Mouse (Mus musculus): ENCODE measurements around the gene Dnm3.

Dnm3 gene

DNA sequence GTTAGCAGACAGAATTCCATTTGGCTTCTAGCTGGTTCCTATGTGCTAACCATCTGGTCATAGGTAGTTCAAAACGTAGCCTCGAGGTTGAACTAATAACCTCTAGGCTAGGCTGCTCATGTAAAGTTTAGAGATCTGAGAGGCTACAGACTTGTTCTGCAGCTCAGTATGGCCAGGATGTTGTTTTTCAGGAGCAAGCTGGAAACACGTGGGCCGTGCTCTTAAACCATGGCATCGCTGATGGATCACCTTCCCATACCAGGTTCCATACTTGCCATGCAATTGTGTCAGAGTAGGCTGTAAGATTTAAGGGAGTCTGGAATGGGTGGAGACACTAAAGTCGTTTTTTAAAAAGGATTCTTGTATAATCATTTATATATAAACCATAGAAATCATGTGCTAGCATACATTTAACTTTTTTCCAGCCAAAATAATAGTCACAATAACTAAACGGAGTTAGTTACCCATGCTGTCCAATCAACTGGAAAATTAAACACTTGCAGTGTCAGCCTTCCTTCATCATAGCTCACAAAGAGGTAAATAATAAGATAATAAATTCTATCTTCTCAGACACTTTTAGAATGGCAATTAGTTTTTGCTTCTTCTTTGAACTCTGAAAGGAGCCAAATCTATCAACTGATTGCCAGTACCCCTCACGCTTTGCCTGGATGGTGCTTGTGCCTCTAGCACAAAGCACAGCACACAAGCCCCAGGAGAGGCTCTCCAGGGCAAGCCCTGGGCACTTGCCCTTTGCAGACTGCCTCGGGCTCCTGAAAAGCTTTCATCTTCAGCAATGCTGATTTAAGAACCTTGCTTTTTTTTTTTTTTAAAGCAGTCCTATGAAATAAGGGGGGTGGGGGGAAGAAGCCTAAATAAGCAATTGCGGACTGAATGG, 486.9 kb downstream of the Dnm3 start:
- 79% methylated on average over 10 of the region's 10 CpGs for WGBS

DNA sequence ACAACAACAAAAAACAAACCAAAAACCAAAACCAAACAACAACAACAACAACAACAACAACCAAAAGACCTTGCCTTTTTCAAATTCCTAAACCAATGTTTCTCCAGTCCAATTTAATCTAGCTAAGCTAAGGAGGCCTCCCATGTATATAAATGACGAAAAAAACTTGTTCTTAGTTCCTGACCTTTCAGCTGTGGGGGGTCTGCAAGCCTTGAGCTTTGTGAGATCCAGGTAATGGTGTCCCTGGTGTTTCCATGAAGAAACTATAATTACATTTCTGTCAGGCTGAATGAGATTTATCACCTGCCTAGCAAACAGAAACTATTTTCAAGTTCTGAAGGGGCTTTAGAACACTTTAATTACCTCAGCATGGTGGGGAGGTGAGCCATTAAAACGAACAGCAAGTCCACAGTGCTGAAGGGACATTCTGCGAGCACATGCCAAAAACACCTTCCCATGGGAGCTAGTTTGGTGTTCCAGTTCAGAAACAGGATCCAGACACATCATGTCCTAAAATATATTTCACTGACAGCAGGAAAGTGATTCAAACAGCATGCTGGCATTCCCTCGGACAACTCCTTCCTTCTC, 493.8 kb downstream of the Dnm3 start:
- WGBS, result 57% methylated on average over 4 of the region's 4 CpGs

DNA sequence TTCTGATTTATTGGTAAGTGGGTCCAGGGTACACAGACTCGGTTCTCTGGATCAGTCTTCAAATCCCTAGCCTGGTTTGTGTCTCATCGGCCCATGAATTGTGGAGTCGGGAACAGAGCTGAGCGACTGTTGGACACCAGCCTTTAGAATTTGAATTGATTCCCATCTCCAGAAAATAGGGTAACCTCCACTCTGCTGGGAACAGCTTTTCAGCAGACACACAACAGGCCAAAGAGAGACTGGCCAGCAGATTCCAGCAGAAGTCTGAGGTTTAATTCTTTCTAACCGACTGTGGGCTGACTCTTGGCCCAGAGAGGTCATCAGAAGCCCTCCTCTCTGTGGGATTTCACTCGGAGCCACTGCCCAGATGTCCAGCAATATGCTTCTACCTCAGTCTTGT, 494.4 kb downstream of the Dnm3 start:
- WGBS, result 76% methylated on average over 6 of the region's 6 CpGs

DNA sequence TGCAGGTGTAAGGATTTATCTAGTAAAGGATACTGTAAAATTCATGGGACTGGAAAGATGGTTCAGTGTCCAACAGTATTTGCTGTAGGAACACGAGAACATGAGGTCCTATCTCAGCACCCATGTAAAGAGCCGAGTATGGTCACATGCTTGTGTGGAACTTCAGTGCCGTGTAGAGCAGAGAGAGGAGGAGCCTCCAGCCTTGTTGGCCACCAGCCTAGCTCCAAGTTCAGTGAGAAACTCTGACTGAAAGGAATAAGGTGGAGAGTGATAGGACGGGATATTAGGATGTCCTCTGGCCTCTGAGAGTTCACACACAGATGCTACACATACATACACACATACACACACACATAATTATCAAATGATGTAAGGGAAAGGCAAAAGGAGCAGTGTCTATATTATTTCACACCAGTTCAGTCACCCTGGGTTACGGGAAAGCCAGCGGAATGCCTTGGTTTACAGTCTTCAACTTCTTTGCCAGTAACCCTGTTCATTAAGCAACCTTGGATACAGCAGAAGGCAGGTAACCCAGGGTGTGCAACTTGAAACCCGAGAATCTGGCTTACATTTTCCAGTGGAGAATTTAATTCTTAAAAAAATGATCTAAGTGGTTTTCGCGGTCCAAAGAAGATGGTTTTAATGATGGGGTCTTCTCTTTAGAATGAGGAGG, 497.1 kb downstream of the Dnm3 start:
- 83% methylated on average over 9 of the region's 9 CpGs for WGBS

DNA sequence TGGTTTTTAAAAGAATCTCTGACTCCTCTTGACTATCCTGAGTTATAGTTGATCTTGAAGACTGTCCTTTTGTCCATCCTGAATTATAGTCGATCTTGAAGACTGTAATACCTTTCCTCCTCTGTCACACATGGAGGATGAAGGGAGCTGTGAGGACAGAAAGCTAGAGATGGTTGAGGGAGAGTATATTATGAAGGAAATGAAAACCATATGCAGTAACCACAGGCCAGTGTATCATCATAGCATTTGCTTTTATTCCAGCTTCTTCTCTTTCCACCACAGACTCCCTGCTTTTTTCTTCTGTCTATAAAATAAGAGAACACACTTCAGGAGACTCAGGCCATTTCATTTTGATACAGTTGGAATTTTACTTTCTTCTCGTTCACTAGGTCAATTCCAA, 497.8 kb downstream of the Dnm3 start:
- WGBS, result 94% methylated on average over 2 of the region's 2 CpGs

DNA sequence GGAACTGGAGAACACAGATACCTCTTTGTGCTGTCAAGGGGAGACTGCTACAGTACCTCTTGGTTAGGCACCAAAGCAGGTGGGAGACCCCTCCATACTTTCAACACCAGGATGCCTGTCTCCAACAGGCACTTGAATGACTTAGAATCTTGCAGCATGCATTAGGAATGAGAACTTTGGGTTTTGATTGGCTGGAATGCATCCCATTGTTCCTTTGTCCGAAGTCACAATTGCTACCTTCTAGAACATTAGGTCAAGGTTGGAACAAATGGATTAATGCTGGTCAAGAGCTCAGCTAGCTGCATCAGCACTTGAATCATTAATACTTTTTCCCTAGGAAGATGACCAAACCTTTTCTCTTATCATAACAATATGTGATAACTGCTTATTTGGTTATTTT, 498.3 kb downstream of the Dnm3 start, which contains the start of gene 4930558K02Rik:
Gene 4930558K02Rik, minus strand, starts transcription at position 101 of the 400 bp plus-strand sequence.
- 70% methylated on average over 1 of the region's 1 CpGs for WGBS

DNA sequence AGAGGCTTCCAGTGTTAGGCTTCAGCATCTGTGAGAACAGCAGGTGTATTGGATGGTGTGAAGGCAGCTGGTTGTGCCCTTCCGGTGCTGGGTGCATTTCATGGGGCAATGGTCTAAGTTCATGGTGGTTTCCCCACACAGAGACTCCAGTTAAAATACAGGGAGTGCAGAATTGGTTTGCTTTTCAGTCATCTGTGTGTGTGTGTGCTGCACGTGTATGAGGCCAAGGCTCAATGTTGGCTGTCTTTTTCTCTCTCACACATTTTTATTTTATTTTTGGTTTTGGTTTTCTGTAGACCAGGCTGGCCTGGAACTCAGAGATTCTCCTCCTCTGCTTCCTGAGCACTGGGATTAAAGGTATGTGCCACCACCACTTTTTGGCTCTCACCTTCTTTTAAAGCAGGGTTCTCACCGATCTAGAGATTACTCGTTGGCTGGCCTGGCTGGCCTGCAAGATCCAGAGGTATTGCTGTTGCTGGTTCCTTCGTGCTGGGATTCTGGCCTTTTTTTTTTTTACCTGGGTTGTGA, 499.6 kb downstream of the Dnm3 start:
- WGBS, result 89% methylated on average over 5 of the region's 5 CpGs

DNA sequence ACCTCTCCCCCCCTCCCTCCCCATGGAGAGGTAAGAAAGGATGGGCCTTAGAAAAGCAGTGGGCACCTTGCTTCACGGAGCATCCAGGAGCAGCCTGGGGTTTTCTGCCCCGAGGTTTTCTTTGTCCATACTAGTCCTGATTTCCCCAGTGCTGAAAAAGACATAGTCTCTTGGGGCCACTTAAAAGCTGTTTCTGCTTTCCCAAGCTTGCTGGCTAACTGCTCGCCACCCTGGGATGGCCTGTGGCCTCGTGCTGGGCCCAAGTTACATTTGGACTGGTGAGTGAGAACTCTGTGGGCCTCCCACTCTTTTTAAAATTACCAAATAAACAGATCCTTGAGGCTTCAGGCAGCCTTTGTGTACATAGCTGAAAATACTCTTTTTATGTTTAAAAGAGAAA, 500.5 kb downstream of the Dnm3 start:
- 64% methylated on average over 4 of the region's 4 CpGs for WGBS

DNA sequence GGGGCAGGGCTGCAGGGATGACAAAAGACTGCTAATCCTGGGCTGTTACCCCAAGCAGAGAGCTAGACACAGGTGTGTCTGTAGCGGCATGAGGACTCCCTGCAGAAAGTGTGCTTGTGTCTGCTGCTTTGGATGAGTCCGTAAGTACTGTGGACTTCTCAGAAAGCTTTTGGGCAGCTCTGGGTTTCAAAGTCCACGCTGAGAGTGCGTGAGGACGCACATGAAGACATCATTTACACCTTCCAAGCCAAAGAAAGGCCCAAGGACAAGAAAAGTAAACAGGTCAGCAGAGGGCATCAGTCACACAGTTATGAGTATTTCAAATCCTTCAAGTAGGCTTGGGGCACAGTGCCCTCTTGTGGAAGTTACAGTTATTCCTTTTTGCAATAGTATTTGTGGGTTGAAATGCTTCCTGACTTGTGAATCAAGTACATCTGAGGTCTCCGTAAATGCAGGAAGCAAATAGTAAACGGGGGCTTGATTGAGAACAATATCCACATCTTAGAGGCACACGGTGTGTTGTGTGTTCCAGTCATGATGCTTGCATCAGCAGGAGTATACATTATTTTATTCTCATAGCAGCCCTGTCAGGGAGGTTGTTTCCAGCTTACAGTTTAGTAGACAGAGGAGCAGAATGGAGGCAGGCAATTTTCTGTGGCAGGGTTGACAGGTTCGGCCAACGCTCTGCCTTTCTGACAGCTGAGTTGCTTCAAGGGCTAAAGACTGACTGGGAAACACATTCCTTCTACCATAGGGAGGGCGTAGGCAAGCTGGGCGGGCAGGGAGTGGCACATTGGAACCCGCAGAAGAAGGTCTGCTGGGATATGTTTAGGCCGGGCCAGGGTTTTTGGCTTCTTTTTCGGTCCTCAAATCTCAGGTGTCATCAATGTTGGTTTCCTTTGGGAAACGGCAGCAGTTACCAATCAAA, 501.3 kb downstream of the Dnm3 start:
- 48% methylated on average over 16 of the region's 16 CpGs for WGBS

DNA sequence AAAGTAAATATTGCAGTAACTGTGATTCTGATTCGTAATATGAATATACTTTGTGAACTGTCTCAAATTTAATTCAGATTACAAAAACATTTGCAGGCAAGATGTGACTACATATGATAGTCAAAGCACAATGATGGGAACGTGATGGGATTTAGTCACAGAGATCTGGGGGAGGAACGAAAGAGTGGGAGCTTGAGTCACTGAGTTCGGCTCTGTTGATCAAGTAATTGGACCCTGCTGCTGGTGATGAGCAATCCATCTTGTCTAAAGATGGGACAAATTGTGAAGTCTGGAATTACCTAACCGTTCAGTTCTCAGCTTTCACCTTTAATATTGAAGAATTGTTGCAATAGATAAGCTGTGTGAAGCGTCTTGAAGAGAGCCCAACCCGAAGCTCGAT, 505.6 kb downstream of the Dnm3 start:
- WGBS, result 68% methylated on average over 8 of the region's 8 CpGs

DNA sequence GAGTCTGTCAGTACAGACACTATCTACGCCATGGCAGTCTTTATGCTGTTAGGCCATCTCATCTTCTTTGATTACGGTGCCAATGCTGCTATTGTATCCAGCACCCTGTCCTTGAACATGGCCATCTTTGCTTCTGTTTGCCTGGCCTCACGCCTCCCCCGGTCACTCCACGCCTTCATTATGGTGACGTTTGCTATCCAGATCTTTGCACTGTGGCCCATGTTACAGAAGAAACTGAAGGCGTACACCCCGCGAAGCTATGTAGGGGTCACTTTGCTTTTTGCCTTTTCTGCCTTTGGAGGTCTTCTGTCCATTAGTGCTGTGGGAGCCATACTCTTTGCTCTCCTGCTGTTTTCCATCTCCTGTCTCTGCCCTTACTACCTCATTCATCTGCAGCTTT, 507.0 kb downstream of the Dnm3 start:
- WGBS, result 96% methylated on average over 9 of the region's 9 CpGs

DNA sequence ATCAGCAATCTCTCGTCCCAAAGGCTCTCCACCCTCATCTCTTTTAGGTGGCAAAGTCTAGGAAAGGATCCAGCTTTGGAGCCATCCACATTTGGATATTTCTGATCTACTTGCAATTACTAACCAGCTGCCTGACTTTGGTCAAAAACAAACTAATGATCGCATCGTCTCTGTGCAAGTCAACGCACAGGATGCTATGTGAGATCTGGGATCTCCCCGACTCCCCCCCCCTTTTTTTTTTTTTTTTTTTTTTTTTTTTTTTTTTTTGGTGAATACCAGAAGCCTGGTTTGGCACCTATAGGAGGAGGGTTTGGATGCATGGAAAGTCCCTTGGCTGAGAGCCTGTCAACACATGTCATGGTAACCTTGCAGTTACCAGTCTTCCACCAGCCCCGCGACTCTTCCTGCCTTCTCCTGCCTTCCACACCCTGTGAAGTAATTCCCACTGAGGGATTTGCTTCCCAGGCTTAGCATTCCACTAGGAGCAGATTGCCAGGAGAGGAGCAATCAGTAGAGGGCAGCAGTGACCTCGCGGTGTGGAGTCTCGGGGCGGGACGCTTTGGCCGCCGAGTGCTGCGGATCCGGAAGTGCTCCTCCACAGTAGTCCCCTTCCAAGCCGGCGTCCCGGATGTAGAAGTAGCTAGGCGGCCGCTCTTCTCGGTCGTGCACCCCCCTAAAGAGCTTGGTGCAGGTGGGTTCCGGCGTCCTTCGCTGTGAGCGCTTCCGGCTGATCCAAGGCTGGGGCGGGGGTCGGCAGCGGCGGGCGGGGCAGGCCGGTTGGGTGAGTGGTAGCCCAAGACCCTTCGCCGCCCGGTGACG, 509.0 kb downstream of the Dnm3 start, which contains the start of gene Pigc:
Gene Pigc, plus strand, starts transcription at position 598 of the 819 bp plus-strand sequence.
- WGBS, result 2% methylated on average over 38 of the region's 38 CpGs

DNA sequence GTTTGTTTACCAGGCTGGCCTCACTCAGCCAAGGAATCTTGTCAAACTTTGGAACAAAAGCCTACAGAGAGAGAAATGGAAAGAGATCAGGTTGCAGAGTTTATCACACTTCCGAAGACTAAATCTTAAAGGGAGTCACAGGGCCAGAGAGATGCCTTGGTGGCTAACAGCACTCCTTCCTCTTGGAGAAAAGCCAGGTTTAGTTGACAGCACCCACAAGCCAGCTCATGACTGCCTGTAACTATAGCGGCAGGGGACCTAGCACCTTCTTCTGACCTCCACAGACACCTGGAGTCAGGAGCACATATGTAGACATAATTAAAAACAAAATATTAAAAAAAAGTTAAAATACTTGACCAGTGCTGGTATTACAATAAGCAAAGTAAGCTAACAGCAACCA, 509.9 kb downstream of the Dnm3 start:
- WGBS, result 84% methylated on average over 2 of the region's 2 CpGs

DNA sequence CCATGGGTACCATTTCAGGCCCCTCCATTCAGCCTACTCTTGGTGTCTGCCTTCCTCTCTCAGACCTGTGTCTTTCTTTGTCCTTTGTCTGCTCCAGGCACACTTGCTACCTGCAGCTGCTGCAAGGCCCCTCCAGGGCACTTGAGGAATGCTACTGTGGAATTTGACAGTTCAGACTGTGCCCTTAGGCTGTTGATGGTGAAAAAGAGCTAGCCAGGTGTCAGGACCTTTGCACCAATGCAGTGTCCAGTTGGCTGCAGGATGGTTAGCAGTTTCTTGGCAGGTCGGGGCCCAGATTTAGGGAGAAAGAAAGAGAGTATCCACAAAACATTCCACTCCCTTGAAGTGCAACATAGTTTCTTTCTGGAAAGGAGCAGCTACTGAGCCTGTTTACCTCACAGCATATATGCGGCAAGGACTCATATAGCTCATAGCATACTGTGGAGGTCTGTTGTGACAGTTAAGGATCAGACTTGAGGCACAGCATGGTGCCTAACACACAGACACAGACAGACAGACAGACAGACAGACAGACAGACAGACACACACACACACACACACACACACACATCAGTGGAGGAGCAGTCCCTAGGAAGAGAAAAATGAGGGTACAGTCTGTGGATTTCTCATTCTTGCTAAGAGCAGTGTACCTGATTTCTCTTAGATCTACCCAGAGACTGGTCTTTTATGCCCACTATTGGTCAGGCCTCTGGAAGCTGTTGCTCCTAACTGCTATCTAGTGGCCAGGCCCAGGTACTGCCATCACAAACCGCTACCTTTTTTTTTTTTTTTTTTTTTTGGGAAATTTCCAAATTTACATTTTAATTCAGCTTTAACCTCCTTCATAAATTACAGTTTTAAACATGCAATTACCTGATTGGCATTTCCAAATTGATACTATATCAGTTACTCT, 515.1 kb downstream of the Dnm3 start:
- WGBS, result 60% methylated on average over 3 of the region's 3 CpGs

DNA sequence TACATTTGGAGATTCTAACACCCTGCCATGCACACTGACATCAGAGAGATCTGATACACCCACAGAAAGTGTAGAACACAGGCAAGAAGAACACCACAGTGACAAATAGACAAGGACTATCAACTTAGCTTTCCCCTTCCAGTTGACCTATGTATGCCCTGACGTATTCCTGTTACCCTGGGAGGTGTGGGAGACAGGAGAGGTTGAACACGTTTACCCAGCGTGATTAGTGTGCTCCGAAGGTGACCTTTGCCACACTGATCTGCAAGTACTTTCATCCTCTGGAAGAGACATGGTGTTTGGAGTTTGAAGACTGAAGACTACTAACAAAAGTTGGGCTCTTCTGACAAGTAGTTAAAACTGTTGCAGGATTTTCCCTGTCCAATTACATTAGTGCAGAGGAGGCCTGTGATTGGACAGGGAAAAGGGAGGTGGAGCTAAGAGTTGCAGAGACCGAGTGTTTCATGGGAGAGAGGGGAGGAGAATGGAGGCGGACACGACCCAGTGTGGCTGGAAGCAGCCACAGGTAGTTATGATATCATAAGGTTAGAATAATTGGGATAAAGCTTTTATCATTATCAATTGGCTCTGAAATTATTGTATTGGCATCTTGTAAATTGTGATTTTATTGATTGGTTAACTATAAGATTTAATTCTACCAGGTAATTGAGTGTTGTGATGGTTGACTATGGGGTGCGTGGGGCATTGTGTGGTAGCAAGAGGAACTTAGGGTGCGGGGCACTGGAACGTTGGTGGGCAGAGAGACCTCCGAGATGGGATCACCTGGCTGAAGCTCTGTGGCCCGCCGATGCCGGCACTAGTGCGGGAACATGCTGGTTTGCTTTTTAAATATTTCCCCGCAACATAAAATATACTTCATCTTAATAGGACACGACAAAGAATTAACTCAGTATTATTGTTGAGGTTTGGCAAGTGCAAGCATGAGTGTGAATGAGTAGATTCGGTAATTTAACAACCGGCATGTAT, 519.6 kb downstream of the Dnm3 start:
- WGBS, result 86% methylated on average over 19 of the region's 19 CpGs

DNA sequence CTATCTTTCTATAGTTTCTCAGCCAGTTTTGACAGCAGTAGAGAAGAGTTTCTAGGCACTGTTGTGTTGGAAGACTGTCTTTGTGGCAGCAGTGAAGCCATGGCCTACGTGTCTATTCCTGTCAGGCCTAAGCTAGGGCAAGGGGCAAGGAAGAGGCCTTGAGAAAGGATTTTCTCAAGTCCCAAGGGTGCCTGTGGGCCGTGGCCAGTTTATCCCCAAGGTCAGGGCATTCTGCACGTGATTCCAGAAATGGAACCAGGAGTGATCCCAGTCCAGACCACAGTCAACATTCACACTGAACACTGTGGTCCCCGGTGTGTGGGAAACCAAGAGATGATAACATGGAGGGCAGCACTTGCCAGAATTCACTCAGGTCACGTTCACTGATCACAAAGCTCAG, 522.0 kb downstream of the Dnm3 start:
- WGBS, result 77% methylated on average over 5 of the region's 5 CpGs

DNA sequence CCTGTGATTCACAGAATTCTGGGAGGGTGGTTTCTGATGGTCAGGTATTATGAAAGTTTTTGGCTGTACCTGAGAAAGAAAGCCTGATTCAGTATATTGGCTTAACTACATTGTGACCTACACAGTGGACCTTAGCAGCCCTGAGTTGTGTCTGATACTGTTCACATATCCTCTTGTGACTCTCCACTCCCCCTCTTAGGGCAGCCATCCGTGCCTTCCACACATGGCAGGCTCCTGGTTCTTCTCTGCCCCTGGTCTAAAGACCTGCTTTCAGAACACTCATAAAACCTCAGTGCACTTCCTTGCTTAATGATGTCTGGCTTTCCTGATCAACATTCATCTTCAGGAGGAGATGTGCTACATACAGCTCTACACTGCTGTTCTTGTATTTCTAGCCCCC, 525.2 kb downstream of the Dnm3 start:
- WGBS, result 87% methylated on average over 1 of the region's 1 CpGs

All from cerebral cortex, adult 2 months (tissue).